In genomic region chr15:85652871-85653337, GRCm38 (mm10) we compare ENCODE assay signal across 7 mouse cellular contexts.
DNase-seq lines count a peak whose midpoint lies in the region; ATAC-seq and TF ChIP-seq lines count a peak whose summit lies in the region.

No protein-coding gene starts in this region.

- no peaks in the 10 kb centered on the region for H3K27me3 ChIP-seq in liver, adult 2 months (ENCODE audit: control insufficient read depth, insufficient read depth, low read length)
- peaks cover 64% of the 10 kb centered on the region for H3K27me3 ChIP-seq in liver, embryonic 11.5 days (replicated peaks; ENCODE audit: control insufficient read depth, insufficient read depth, low read length)
- no peaks in the 10 kb centered on the region for H3K27me3 ChIP-seq in embryonic facial prominence, embryonic 14.5 days (replicated peaks; ENCODE audit: control insufficient read depth, insufficient read depth, low read length)

- no peak overlapping the region for H3K4me3 ChIP-seq in liver, adult 2 months (ENCODE audit: insufficient read depth, low read depth, low read length)
- no peak overlapping the region for H3K4me3 ChIP-seq in liver, embryonic 11.5 days (ENCODE audit: low read depth, low read length)
- H3K4me3 ChIP-seq in embryonic facial prominence, embryonic 14.5 days (ENCODE audit: low read depth, low read length): peak overlapping the region; percentile 45

- no peak for TF ChIP-seq POLR2A in liver, adult 2 months (IDR thresholded peaks at IDR 0.05; ENCODE audit: extremely low read depth, insufficient read depth, low read length)
- no peak for TF ChIP-seq POLR2A in brain, embryonic 14.5 days (IDR thresholded peaks at IDR 0.05; ENCODE audit: borderline replicate concordance, extremely low read depth, insufficient read depth, insufficient read length, poor library complexity, severe bottlenecking)

- H3K36me3 ChIP-seq in liver, adult 2 months (ENCODE audit: control insufficient read depth, insufficient read depth, low read length): no peaks in the 10 kb centered on the region
- H3K36me3 ChIP-seq in liver, embryonic 11.5 days (ENCODE audit: control insufficient read depth, insufficient read depth, low read length): no peaks in the 10 kb centered on the region
- 0 out of 2 replicates have a peak, but pooled peaks cover 7% of the 10 kb centered on the region for H3K36me3 ChIP-seq in embryonic facial prominence, embryonic 14.5 days (ENCODE audit: control insufficient read depth, insufficient read depth, low read length)

- peak overlapping the region; percentile 47 for H3K27ac ChIP-seq in liver, adult 2 months (replicated peaks; ENCODE audit: insufficient read depth, low read depth, low read length)
- H3K27ac ChIP-seq in liver, embryonic 11.5 days (ENCODE audit: low read depth, low read length): no peak overlapping the region
- H3K27ac ChIP-seq in embryonic facial prominence, embryonic 14.5 days (replicated peaks; ENCODE audit: low read depth, low read length): peak overlapping the region; percentile 96

- no peak for DNase-seq in liver, adult 2 months (ENCODE audit: extremely low read depth, low read depth, low spot score)
- no peak for DNase-seq in liver, embryonic 11.5 days (ENCODE audit: low spot score)
- peak; percentile 93 for DNase-seq in brain, embryonic 14.5 days (ENCODE audit: low read depth)
- no peak for DNase-seq in embryonic facial prominence, embryonic 14.5 days (ENCODE audit: low spot score)
- DNase-seq in kidney, postnatal 14 days: peak; percentile 62
- DNase-seq in right cerebral cortex, postnatal 25 days: peak; percentile 26
- DNase-seq in spleen, postnatal 36 days (ENCODE audit: low spot score in 2 of 2): no peak

- no peak for TF ChIP-seq CTCF in liver, adult 2 months (IDR thresholded peaks at IDR 0.05; ENCODE audit: low read depth, low read length)
- TF ChIP-seq CTCF in brain, embryonic 14.5 days (IDR thresholded peaks at IDR 0.05; ENCODE audit: borderline replicate concordance, extremely low read depth, insufficient read depth, insufficient read length): no peak

- peaks cover 18% of the 10 kb centered on the region for H3K4me1 ChIP-seq in liver, adult 2 months (ENCODE audit: control insufficient read depth, insufficient read depth, low read length)
- H3K4me1 ChIP-seq in liver, embryonic 11.5 days (replicated peaks; ENCODE audit: control insufficient read depth, insufficient read depth, low read length): no peaks in the 10 kb centered on the region; the same call in 1 of the 2 replicates
- peaks cover 32% of the 10 kb centered on the region for H3K4me1 ChIP-seq in embryonic facial prominence, embryonic 14.5 days (ENCODE audit: control insufficient read depth, insufficient read depth, low read length)

- no peak for ATAC-seq in liver, embryonic 11.5 days (replicated peaks; ENCODE audit: low FRiP score)
- ATAC-seq in embryonic facial prominence, embryonic 14.5 days (ENCODE audit: low read depth): peak; percentile 6; the same call in 1 of the 2 replicates

- WGBS in liver, adult 2 months: 43% methylated on average over 9 of the region's 9 CpGs
- WGBS in liver, embryonic 11.5 days: 77% methylated on average over 9 of the region's 9 CpGs
- WGBS in embryonic facial prominence, embryonic 14.5 days: 58% methylated on average over 9 of the region's 9 CpGs

- H3K4me2 ChIP-seq in liver, embryonic 11.5 days: no peak overlapping the region
- peak overlapping the region; percentile 82 for H3K4me2 ChIP-seq in embryonic facial prominence, embryonic 14.5 days (ENCODE audit: low read depth, low read length)

- H3K9ac ChIP-seq in liver, adult 2 months (ENCODE audit: low read depth, low read length): no peak overlapping the region
- no peak overlapping the region for H3K9ac ChIP-seq in liver, embryonic 11.5 days (ENCODE audit: low read depth, low read length)
- peak overlapping the region; percentile 71 for H3K9ac ChIP-seq in embryonic facial prominence, embryonic 14.5 days (ENCODE audit: low read depth, low read length)

- H3K79me2 ChIP-seq in liver, adult 2 months (ENCODE audit: control insufficient read depth, insufficient read depth, low read length): peaks cover 11% of the 10 kb centered on the region; the same call in 1 of the 2 replicates

- no peaks in the 10 kb centered on the region for H3K9me3 ChIP-seq in liver, embryonic 11.5 days (ENCODE audit: control insufficient read depth, low read length)
- no peaks in the 10 kb centered on the region for H3K9me3 ChIP-seq in embryonic facial prominence, embryonic 14.5 days (ENCODE audit: control insufficient read depth, low read length)

Comparison
In these comparisons a context has a peak if more than half of its experiments do, and no peak if none do; other contexts are left out.
1. DNase-seq: peak in brain, embryonic 14.5 days (single experiment), kidney, postnatal 14 days (single experiment) and right cerebral cortex, postnatal 25 days (single experiment); none in liver, adult 2 months (single experiment), liver, embryonic 11.5 days (single experiment), embryonic facial prominence, embryonic 14.5 days (single experiment) and spleen, postnatal 36 days (0 of 2).